Mouse (Mus musculus): ENCODE data around the gene Krtap12-1. TPM values are rescaled to one million over a fixed set of nuclear protein-coding genes. Genes with fewer than 3 reads are reported as not detected.
"Not testable (repeated sequence)": the region's sequence is repeated elsewhere in the genome, so short reads cannot be mapped to it uniquely, and the experiment has no call there.

The Krtap12-1 gene
- not detected in 2 replicates for polyA plus RNA-seq (2012; rRNA removed)

DNA sequence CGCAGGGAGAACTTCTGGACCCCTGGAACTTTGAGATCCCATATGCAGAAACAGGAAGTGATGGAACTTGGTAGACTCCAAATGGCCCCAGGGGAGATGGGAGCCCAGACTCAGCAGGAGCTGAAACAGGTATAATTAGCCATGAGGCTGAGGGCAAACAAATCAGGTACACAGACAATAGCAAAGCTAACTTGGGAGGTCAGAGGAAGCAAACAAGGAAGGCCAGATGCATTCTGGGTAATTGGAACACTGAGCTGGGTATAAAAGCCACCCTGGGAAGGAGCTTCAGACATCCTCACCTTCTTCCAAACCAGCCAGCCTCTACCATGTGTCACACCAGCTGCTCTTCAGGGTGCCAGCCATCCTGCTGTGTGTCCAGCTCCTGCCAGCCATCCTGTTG lies at the start of gene Krtap12-1:
TSS of gene Krtap12-1 (plus strand) at position 301 of the 400 bp plus-strand sequence.
- H3K4me3 ChIP-seq (ENCODE audit: insufficient read depth, low read length); H3K27ac ChIP-seq (ENCODE audit: insufficient read depth, low read length); H3K4me1 ChIP-seq (ENCODE audit: control insufficient read depth, insufficient read depth, low read length): not testable (repeated sequence)

DNA sequence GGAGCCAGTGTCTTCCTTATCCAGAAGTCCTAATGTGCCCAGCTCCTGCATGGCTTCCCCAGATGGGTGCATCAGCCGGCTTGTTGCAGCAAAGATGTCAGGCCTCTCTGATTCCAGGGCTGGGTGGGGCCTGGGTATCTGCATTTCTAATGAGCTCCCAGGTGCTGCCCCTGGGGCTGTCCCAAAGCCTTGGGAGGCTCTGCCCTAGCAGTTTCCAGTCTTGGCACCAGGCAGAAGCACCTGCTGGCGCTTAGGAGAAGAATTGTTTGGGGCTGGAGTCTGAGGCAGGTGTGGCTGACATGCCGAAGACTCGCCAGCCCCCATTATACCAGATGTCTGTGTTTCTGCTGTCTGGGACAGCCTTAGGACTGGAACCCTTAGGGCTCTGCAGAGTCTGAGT lies 49.7 kb upstream of the Krtap12-1 start:
- no peak overlapping the region for H3K27ac ChIP-seq (ENCODE audit: insufficient read depth, low read length)
- no peak overlapping the region for H3K4me3 ChIP-seq (ENCODE audit: insufficient read depth, low read length)
- TF ChIP-seq CTCF (IDR thresholded peaks at IDR 0.05; ENCODE audit: extremely low read depth, insufficient read depth, low read length), result no peak
- no peak for TF ChIP-seq POLR2A (IDR thresholded peaks at IDR 0.05; ENCODE audit: extremely low read depth, insufficient read depth, low read length)
- no peaks in the 10 kb centered on the region for H3K4me1 ChIP-seq (ENCODE audit: control insufficient read depth, insufficient read depth, low read length)

DNA sequence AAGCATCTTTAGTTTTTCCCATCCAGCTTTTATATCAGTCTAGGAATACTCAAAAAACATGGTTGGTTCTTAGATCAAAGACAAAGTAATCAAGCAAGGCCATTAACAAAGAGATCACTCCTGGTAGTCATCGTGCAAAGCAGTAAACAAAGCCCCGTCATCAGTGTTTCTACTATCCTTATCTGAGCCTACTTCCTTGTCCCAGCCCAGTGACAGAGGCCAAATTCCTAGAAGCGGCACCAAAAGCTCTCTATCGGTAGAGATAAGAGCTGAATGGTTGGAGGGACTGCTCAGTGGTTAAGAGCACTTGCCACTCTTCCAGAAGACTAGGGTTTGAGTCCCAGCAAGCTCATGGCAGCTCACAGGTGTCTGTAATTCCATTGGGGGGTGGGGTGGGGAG lies 48.9 kb upstream of the Krtap12-1 start:
- TF ChIP-seq POLR2A (IDR thresholded peaks at IDR 0.05; ENCODE audit: extremely low read depth, insufficient read depth, low read length) (no peak), CTCF (IDR thresholded peaks at IDR 0.05; ENCODE audit: extremely low read depth, insufficient read depth, low read length) (no peak)
- Histone ChIP-seq H3K4me3 (ENCODE audit: insufficient read depth, low read length) (no peak overlapping the region), H3K4me1 (ENCODE audit: control insufficient read depth, insufficient read depth, low read length) (no peaks in the 10 kb centered on the region), H3K27ac (ENCODE audit: insufficient read depth, low read length) (no peak overlapping the region)

DNA sequence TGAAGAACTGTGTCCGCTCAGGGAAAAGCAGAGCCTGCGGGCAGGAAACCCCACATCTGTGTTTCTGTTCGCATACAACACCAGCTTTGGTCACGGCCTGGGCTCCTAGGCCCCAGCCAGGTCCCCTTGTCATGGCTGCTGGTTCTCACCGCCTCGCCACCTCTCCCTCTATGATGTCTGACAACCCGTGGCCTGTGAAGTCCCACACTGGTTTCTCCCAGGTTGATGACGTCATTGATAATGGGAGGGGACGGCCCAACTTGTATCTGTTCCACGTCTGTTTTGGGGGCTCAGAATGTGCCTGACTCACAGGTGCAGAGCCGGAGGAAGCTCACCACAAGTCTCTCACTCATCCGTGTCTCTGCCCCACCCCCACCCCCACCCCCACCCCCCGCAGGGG lies 46.6 kb upstream of the Krtap12-1 start:
- H3K4me3 ChIP-seq (ENCODE audit: insufficient read depth, low read length), result no peak overlapping the region
- TF ChIP-seq POLR2A (IDR thresholded peaks at IDR 0.05; ENCODE audit: extremely low read depth, insufficient read depth, low read length), result no peak
- TF ChIP-seq CTCF (IDR thresholded peaks at IDR 0.05; ENCODE audit: extremely low read depth, insufficient read depth, low read length), result no peak
- no peak overlapping the region for H3K27ac ChIP-seq (ENCODE audit: insufficient read depth, low read length)
- H3K4me1 ChIP-seq (ENCODE audit: control insufficient read depth, insufficient read depth, low read length), result no peaks in the 10 kb centered on the region

DNA sequence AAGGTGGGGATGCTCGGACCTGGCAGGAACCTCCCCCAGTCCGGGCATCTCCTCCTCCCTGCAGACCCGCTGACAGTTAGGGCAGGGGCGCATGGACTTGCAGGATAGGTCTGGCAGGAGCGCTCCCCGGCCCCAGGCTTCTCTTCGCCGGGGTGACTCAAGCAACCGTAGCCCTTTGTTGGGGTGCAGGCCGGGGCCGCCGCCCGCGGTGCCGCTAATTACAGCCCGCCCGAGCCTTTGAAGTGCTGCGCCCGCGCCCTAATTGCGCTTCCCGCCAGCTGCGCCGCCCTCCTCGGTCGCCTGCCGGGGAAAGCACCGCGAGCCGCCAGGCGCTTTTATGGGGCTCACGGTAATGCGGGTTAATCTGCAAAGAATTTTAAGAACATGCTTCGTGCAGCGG lies 42.8 kb upstream of the Krtap12-1 start:
- TF ChIP-seq CTCF (IDR thresholded peaks at IDR 0.05; ENCODE audit: extremely low read depth, insufficient read depth, low read length) (no peak), POLR2A (IDR thresholded peaks at IDR 0.05; ENCODE audit: extremely low read depth, insufficient read depth, low read length) (no peak)
- Histone ChIP-seq H3K4me3 (ENCODE audit: insufficient read depth, low read length) (no peak overlapping the region), H3K27ac (ENCODE audit: insufficient read depth, low read length) (no peak overlapping the region)

DNA sequence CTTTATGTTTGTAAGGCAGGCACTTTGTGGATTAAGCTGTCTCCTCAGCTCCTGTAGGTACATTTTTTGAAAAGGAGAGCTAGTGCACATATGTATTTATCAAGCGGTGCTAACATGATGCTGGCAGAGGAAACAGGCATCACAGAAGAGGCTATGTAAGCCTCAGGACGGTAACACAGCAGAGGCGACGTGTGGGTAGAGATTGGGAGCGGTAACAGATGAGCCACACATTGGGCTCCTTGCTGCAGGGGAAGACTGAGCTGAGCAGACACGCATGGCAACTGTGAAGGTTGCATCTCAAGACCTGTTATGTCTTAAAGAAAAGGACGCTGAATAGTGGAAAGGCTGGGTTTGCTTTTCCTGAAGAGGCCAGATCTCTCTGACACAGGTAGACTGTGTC lies 37.4 kb upstream of the Krtap12-1 start:
- H3K4me3 ChIP-seq (ENCODE audit: insufficient read depth, low read length), result no peak overlapping the region
- H3K27ac ChIP-seq (ENCODE audit: insufficient read depth, low read length), result no peak overlapping the region
- TF ChIP-seq POLR2A (IDR thresholded peaks at IDR 0.05; ENCODE audit: extremely low read depth, insufficient read depth, low read length), result no peak
- no peak for TF ChIP-seq CTCF (IDR thresholded peaks at IDR 0.05; ENCODE audit: extremely low read depth, insufficient read depth, low read length)
- H3K4me1 ChIP-seq (ENCODE audit: control insufficient read depth, insufficient read depth, low read length), result peaks cover 4% of the 10 kb centered on the region

More for the DNA sequence above, 42.8 kb upstream of the Krtap12-1 start:
- H3K4me1 ChIP-seq (ENCODE audit: control insufficient read depth, insufficient read depth, low read length), result peaks cover under 1% of the 10 kb centered on the region; the same call in 1 of the 2 replicates

DNA sequence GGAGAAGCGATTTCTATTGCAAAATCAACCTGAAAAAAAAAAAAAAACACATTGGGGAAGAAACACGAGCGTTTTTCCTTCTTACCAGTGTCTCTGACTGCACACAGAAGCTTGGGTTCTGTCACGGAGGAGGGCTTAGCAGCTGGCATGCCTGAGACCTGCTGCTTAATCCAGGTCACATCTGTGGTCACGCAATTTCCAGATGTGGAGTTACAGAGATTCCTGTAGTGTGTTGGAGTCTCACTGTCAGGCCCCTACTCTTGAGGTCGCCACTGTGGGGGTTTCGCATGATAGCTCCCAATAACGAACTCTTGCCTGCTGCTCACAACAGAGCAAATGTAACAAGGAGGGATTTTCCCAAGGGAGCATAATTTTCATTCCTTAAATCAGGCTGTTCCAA lies 36.2 kb upstream of the Krtap12-1 start:
- no peak overlapping the region for H3K27ac ChIP-seq (ENCODE audit: insufficient read depth, low read length)
- H3K4me3 ChIP-seq (ENCODE audit: insufficient read depth, low read length), result no peak overlapping the region
- peaks cover 4% of the 10 kb centered on the region for H3K4me1 ChIP-seq (ENCODE audit: control insufficient read depth, insufficient read depth, low read length)
- TF ChIP-seq CTCF (IDR thresholded peaks at IDR 0.05; ENCODE audit: extremely low read depth, insufficient read depth, low read length) (no peak), POLR2A (IDR thresholded peaks at IDR 0.05; ENCODE audit: extremely low read depth, insufficient read depth, low read length) (no peak)

DNA sequence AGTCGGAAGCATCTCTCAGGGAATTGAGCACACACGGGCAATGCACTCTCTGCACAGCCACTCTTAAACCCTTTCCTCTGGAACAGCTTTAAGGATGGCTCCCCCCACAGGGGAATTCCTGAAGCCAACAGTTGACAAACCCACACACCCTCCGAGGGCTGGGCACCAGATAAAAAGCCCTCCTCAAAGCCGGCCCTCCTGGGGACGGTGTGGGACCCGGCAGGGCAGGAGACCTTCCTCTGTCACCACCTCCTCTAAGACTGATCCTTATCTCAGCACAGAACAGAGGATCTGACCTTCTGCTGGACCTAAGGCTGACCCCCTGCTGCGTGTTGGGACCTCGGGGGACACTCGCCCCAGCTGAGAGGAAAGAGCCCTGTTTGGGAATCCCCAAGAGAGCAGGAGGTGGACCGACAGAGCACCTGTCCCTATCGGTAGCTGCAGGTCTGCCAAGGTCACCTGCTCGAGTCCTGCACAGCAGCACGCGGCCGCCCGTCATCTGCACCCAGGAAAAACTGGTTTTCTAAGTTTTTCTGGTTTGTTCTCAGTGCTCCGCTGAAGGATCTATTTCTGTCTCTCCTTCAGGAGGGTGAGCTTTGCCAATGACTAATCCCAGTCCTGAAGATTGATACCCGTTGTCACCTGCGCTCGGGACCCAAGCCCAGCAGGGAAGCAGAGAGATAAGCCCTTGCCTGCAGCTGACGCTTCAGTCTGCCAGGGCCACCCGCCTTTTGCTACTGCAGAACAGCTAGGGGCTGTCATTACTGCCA lies 34.3 kb upstream of the Krtap12-1 start, which contains the start of gene Tspear:
TSS of gene Tspear (plus strand) at position 675 of the 770 bp plus-strand sequence.
- TF ChIP-seq POLR2A (IDR thresholded peaks at IDR 0.05; ENCODE audit: extremely low read depth, insufficient read depth, low read length), result no peak
- no peak for TF ChIP-seq CTCF (IDR thresholded peaks at IDR 0.05; ENCODE audit: extremely low read depth, insufficient read depth, low read length)
- Histone ChIP-seq H3K27ac (ENCODE audit: insufficient read depth, low read length) (no peak within 1 kb of the TSS), H3K4me1 (ENCODE audit: control insufficient read depth, insufficient read depth, low read length) (peaks cover 4% of the 10 kb centered on the region), H3K4me3 (ENCODE audit: insufficient read depth, low read length) (no peak within 1 kb of the TSS)

DNA sequence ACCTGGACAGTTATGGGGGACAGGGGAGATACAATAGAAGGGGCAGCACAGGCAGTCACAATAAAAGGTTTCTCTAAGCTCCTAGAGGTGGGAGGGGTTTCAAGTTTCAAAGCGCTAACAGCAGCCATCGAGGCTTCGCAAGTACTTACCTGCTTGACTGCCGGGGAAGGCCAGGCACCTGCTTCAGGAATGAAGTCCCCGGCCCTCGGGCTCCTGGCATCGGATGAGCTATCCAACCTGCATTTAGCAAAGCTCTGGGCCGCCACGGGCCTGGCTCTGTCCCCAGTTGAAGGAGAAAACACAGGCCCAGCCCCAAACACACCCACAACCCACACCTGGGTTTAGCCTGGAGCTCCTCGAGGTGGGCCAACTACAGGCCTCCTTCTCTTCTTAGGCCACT lies 33.4 kb upstream of the Krtap12-1 start:
- H3K27ac ChIP-seq (ENCODE audit: insufficient read depth, low read length), result no peak overlapping the region
- no peak overlapping the region for H3K4me3 ChIP-seq (ENCODE audit: insufficient read depth, low read length)
- peaks cover 4% of the 10 kb centered on the region for H3K4me1 ChIP-seq (ENCODE audit: control insufficient read depth, insufficient read depth, low read length)
- no peak for TF ChIP-seq CTCF (IDR thresholded peaks at IDR 0.05; ENCODE audit: extremely low read depth, insufficient read depth, low read length)
- no peak for TF ChIP-seq POLR2A (IDR thresholded peaks at IDR 0.05; ENCODE audit: extremely low read depth, insufficient read depth, low read length)

DNA sequence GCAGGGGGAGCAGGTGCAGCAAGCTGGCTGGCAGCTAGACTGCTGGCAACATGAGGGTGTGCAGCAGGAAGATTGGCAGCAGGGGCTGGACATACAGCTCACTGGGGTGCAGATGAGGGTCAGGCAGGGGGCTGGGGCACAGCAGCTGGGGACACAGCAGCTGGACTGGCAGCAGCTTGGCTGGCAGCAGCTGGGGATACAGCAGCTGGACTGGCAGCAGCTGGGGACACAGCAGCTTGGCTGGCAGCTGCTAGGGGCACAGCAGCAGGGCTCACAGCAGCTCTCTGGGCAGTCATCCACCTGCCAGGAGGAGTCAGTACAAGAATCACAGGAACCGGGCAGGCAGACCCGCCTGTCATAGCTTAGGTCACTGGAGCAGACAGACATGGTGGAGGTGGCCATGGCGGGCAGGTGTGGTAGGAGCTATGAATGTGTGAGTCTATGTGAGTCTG lies 30.0 kb upstream of the Krtap12-1 start, which contains the start of gene Gm19402:
TSS of gene Gm19402 (minus strand) at position 402 of the 452 bp plus-strand sequence.
- not testable (repeated sequence) for H3K4me1 ChIP-seq (ENCODE audit: control insufficient read depth, insufficient read depth, low read length); H3K27ac ChIP-seq (ENCODE audit: insufficient read depth, low read length)

More for the DNA sequence above, 30.0 kb upstream of the Krtap12-1 start, which contains the start of gene Gm19402:
- not testable (repeated sequence) for H3K4me3 ChIP-seq (ENCODE audit: insufficient read depth, low read length)
